Mouse (Mus musculus) fibroblast of lung, adult 2 months (primary cell): ENCODE results near the gene Trafd1.

Experiments
- DNase-seq: peaks from one replicate; pipeline ENCODE4 v3.0.0-alpha.2; 2011; ENCODE audit warnings: low read depth

The Trafd1 gene

GRCm38 (mm10) chr5:121385461-121386119 lies at the start of gene Trafd1:
TSS of gene Trafd1 (minus strand) at chr5:121385632.
- DNase-seq: peak; percentile 78

- DNase-seq: no peak
Measured at GRCm38 (mm10) chr5:121428954-121429353, 43.5 kb upstream of the Trafd1 start.

GRCm38 (mm10) chr5:121423297-121423696 lies 37.9 kb upstream of the Trafd1 start:
- DNase-seq: no peak

- DNase-seq: no peak
Measured at GRCm38 (mm10) chr5:121422787-121423186, 37.4 kb upstream of the Trafd1 start.

- no peak for DNase-seq
Measured at GRCm38 (mm10) chr5:121420721-121421120, 35.3 kb upstream of the Trafd1 start.

- no peak for DNase-seq
Measured at GRCm38 (mm10) chr5:121410975-121411374, 25.5 kb upstream of the Trafd1 start.

GRCm38 (mm10) chr5:121407856-121408255 lies 22.4 kb upstream of the Trafd1 start:
- DNase-seq: no peak

GRCm38 (mm10) chr5:121400849-121401248 lies 15.4 kb upstream of the Trafd1 start:
- DNase-seq: no peak

- no peak for DNase-seq
Measured at GRCm38 (mm10) chr5:121400064-121400463, 14.6 kb upstream of the Trafd1 start.

- DNase-seq: no peak
Measured at GRCm38 (mm10) chr5:121399540-121399939, 14.1 kb upstream of the Trafd1 start.

GRCm38 (mm10) chr5:121398965-121399462 lies 13.6 kb upstream of the Trafd1 start:
- DNase-seq: no peak

- DNase-seq: no peak
Measured at GRCm38 (mm10) chr5:121398146-121398964, 12.9 kb upstream of the Trafd1 start.

- peak; percentile 91 for DNase-seq
Measured at GRCm38 (mm10) chr5:121397187-121398145, 12.0 kb upstream of the Trafd1 start, which contains the start of gene Naa25. TSS of gene Naa25 (plus strand) at chr5:121397936.

- no peak for DNase-seq
Measured at GRCm38 (mm10) chr5:121395621-121396020, 10.2 kb upstream of the Trafd1 start.

- no peak for DNase-seq
Measured at GRCm38 (mm10) chr5:121393402-121393801, 8.0 kb upstream of the Trafd1 start.

- DNase-seq: no peak
Measured at GRCm38 (mm10) chr5:121392667-121393380, 7.4 kb upstream of the Trafd1 start.

GRCm38 (mm10) chr5:121389691-121390090 lies 4.3 kb upstream of the Trafd1 start:
- DNase-seq: no peak

GRCm38 (mm10) chr5:121389106-121389505 lies 3.7 kb upstream of the Trafd1 start:
- DNase-seq: no peak

GRCm38 (mm10) chr5:121387126-121387525 lies 1.7 kb upstream of the Trafd1 start:
- DNase-seq: peak; percentile 30

GRCm38 (mm10) chr5:121386120-121386909 lies 883 bp upstream of the Trafd1 start:
- DNase-seq: peak; percentile 46
